Comparison of ENCODE assay signal across 6 mouse cellular contexts in the genomic region with DNA sequence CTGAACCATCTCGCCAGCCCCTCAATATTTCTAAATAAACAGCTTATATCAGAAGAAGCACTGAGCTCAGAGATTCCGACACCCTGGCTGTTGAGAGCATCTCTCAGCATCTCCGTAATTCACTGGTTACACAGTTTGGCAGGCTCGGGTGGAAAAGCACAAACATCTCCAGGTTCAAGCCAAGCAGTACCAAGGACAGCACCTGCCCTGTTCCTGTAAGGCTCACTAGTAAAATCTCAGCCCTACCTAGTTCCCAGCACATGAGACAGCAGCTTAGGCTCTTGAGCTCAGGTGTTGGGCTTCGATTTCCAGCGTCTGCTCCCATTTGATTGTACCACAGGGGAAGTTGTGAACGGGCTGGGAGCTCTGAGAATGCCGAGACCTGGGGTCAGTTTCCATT. TPM values are rescaled to one million over a fixed set of nuclear protein-coding genes. Genes with fewer than 3 reads are reported as not detected.
"Had no signal": no experiment of that assay in that cellular context is flagged by ENCODE, and none has a peak within 500 bp of the region (broad histone marks: within the 10 kb centered on the region; RNA-seq: fewer than 3 reads in every experiment).

No protein-coding gene starts in this region.

- DNase-seq: lung, adult 18-20 months; right cerebral cortex, adult 18-20 months; right cerebral cortex, postnatal 14 days had no signal

RNA-seq across cellular contexts. Expression of gene Sp7, which starts 31.7 kb away (rescaled TPM):
- total RNA-seq: megakaryocyte, adult 5-6 weeks; megakaryocyte-erythroid progenitor cell, adult 5-6 weeks; neutrophil, adult 5-6 weeks had no signal
